Mouse (Mus musculus): Measurements from ENCODE around the gene Gm12258.

- no peak for TF ChIP-seq CTCF (IDR thresholded peaks at IDR 0.05; ENCODE audit: insufficient read depth, low read depth, low read length)
- peak; percentile 57; the same call in 1 of the 2 replicates for TF ChIP-seq POLR2A (IDR thresholded peaks at IDR 0.05; ENCODE audit: insufficient read depth, low read depth, low read length)
These were observed at the start of gene Gm12258 for GRCm38 (mm10) chr11:58846919-58847461.
